Mouse (Mus musculus) spleen, adult 2 months (tissue): ENCODE data around the gene Dusp1. TPM values are rescaled to one million over a fixed set of nuclear protein-coding genes. Genes with fewer than 3 reads are reported as not detected.

Experiments
- DNase-seq, 2 experiments: peaks; one replicate each; pipeline versions ENCODE4 v3.0.0 to v3.0.0-alpha.2; 2012 to 2021; ENCODE audit warnings: low spot score in 2 of 2, low read depth in 1 of 2
- H3K27ac ChIP-seq: fragments of 200-500 bp; 2 replicates; pipeline ENCODE4 v1.5.1; 2012; ENCODE audit warnings: low read length, inconsistent platforms; ENCODE audit not compliant: insufficient read depth
- H3K27me3 ChIP-seq: fragments of 200-500 bp; 2 replicates; pipeline ENCODE4 v1.6.1; 2012; ENCODE audit warnings: mild to moderate bottlenecking, moderate library complexity, low read length, inconsistent platforms; ENCODE audit not compliant: control insufficient read depth, insufficient read depth
- H3K36me3 ChIP-seq: fragments of 200-500 bp; 2 replicates; pipeline ENCODE4 v1.6.1; 2012; ENCODE audit warnings: mild to moderate bottlenecking, low read length, inconsistent platforms; ENCODE audit not compliant: control insufficient read depth, insufficient read depth
- H3K4me1 ChIP-seq: fragments of 200-500 bp; 2 replicates; pipeline ENCODE4 v1.6.1; 2011; ENCODE audit warnings: inconsistent platforms; ENCODE audit not compliant: control insufficient read depth, insufficient read depth, insufficient read length
- H3K4me3 ChIP-seq: fragments of 200-500 bp; 2 replicates; pipeline ENCODE4 v1.5.1; 2011; ENCODE audit warnings: mild to moderate bottlenecking, inconsistent platforms; ENCODE audit not compliant: insufficient read depth, insufficient read length; ENCODE audit errors: extremely low read depth
- CTCF ChIP-seq: fragments of 200-500 bp; IDR thresholded peaks from 2 replicates; pipeline ENCODE4 v1.5.1; 2011; ENCODE audit warnings: mild to moderate bottlenecking, inconsistent platforms; ENCODE audit not compliant: insufficient read depth, insufficient read length, insufficient replicate concordance; ENCODE audit errors: extremely low read depth
- POLR2A ChIP-seq: fragments of 200-500 bp; IDR thresholded peaks from 2 replicates; pipeline ENCODE4 v1.6.1; 2011; ENCODE audit warnings: low read depth, low read length, inconsistent platforms
- WGBS: fragments of 180-500 bp; shearing (Covaris S2); methylation state at CpG from one replicate; pipeline ENCODE4 v1.1.7; 2018; 5-methylcytosine and 5-hydroxymethylcytosine counted together
- polyA plus RNA-seq: library from polyadenylated mRNA; depleted of rRNA; stranded (reverse); fragments of >200 nt; gene quantifications from 2 replicates; pipeline ENCODE4 v1.2.3, GENCODE M21; 2012

Gene Dusp1
- polyA plus RNA-seq, 1 experiment = 44.3 TPM

- H3K27me3 ChIP-seq = no peaks in the 10 kb centered on the region
Observed at GRCm38 (mm10) chr17:26468102-26468894, 93.6 kb downstream of the Dusp1 start.

GRCm38 (mm10) chr17:26467619-26468018 is 94.3 kb downstream of the Dusp1 start:
- no peak overlapping the region for H3K4me3 ChIP-seq
- H3K36me3 ChIP-seq = no peaks in the 10 kb centered on the region
- no peaks in the 10 kb centered on the region for H3K27me3 ChIP-seq
- TF ChIP-seq CTCF (no peak), POLR2A (no peak)
- DNase-seq = no peak
- no peak overlapping the region for H3K27ac ChIP-seq
- no peaks in the 10 kb centered on the region for H3K4me1 ChIP-seq
- WGBS = 85% methylated on average over 4 of the region's 4 CpGs

More at GRCm38 (mm10) chr17:26468102-26468894, 93.6 kb downstream of the Dusp1 start:
- no peak for TF ChIP-seq POLR2A
- no peak for TF ChIP-seq CTCF
- H3K4me3 ChIP-seq = no peak overlapping the region
- H3K4me1 ChIP-seq = no peaks in the 10 kb centered on the region
- DNase-seq = no peak
- no peak overlapping the region for H3K27ac ChIP-seq
- 88% methylated on average over 13 of the region's 13 CpGs for WGBS
- H3K36me3 ChIP-seq = no peaks in the 10 kb centered on the region

DNA sequence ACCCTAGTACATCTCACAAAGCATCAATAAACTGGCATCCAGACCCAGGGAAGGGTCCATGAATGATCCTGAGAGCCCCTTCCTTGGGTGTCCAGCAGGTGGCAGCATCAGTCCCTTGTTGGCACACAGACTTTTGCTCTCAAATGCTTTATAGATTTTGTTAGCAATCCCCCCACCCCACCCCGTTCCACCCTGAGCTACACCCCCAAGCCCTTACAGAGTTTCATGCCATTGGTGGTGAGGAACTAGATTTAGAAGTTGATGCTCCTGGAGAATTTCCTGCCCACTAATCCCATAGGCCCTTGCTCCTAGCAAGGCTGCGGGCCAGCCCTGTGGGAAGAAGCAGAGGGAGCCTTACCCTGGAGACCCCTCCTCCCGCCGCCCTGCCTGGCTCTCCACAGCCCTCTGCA is 95.2 kb downstream of the Dusp1 start:
- H3K27me3 ChIP-seq = no peaks in the 10 kb centered on the region
- 24% methylated on average over 4 of the region's 4 CpGs for WGBS
- no peaks in the 10 kb centered on the region for H3K4me1 ChIP-seq
- no peaks in the 10 kb centered on the region for H3K36me3 ChIP-seq
- H3K27ac ChIP-seq = no peak overlapping the region
- peak; percentile 90; the same call in 1 of the 2 replicates for TF ChIP-seq CTCF
- no peak for TF ChIP-seq POLR2A
- no peak overlapping the region for H3K4me3 ChIP-seq
- DNase-seq = peak; percentile 32 to 71

DNA sequence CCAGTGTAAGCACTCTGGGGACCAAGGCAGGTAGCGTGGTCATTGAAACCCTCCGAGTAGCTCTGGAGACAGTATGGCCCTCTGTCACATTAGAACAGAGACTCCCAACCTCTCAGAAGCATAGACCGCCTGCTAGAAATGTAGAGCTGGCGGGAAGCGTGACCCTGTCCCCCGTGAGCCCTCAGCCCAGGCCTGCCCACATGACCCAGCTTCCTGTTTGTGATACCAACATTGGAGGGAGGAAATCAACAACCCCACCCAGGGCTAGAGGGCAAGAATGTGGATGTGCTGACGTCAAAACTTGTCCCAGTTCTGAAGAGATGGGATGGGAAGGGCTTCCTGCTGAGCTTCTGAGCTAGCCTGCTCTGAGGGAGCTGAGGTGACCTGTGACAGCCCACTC is 97.0 kb downstream of the Dusp1 start:
- Histone ChIP-seq H3K27ac (peak overlapping the region; percentile 69), H3K36me3 (no peaks in the 10 kb centered on the region), H3K27me3 (no peaks in the 10 kb centered on the region), H3K4me3 (no peak overlapping the region), H3K4me1 (no peaks in the 10 kb centered on the region)
- no peak for DNase-seq
- WGBS = 56% methylated on average over 7 of the region's 7 CpGs
- TF ChIP-seq CTCF (no peak), POLR2A (no peak)

- no peak for TF ChIP-seq CTCF
- TF ChIP-seq POLR2A = no peak
- no peaks in the 10 kb centered on the region for H3K4me1 ChIP-seq
- H3K36me3 ChIP-seq = no peaks in the 10 kb centered on the region
- DNase-seq = no peak
- no peaks in the 10 kb centered on the region for H3K27me3 ChIP-seq
- H3K4me3 ChIP-seq = no peak overlapping the region
- peak overlapping the region; percentile 69 for H3K27ac ChIP-seq
- WGBS = 82% methylated on average over 9 of the region's 9 CpGs
Observed at GRCm38 (mm10) chr17:26464481-26464880, 97.4 kb downstream of the Dusp1 start.

DNA sequence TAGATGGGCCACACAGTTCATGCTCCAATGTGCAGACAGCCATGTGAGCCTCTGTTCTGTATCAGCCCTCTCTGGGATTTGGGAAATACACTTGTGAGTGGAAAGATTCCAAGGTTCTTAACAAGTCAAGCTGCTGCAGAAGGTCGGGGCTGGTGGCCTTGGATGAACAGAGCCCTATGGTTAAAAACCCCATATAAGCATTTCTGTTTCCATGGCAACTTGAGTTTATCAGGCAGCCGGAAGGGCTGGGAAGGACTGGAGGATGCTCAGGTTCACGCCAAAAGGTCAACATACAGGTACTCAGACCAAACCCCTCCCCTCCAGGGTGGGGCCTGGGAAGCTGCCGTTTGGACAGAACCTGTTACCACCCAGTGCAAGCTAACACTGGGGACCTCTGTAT is 97.9 kb downstream of the Dusp1 start:
- H3K4me3 ChIP-seq = no peak overlapping the region
- WGBS = 61% methylated on average over 4 of the region's 4 CpGs
- TF ChIP-seq CTCF (no peak), POLR2A (no peak)
- no peaks in the 10 kb centered on the region for H3K36me3 ChIP-seq
- peak overlapping the region; percentile 69 for H3K27ac ChIP-seq
- H3K4me1 ChIP-seq = no peaks in the 10 kb centered on the region
- H3K27me3 ChIP-seq = no peaks in the 10 kb centered on the region
- no peak for DNase-seq

DNA sequence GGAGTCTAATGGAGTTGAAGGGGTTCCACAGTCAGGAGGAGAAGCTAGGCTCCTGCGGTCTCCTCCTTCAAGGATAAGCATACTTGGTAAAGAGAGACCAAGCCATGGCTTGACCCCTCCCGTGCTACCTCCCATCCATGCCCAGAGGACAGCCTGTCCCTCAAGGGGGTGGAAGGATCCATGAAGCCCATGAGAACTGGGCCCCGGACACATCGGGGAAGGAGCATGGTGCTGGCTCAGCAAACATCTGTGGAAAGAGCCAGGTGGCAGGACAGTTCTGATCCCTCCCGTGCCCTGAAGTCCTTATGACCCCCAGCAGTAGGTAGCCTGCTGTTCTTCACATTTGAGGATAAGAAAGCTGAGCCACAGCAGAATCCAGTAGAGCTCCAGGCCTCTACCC is 98.5 kb downstream of the Dusp1 start:
- Histone ChIP-seq H3K4me1 (no peaks in the 10 kb centered on the region), H3K36me3 (no peaks in the 10 kb centered on the region), H3K27me3 (no peaks in the 10 kb centered on the region), H3K27ac (peak overlapping the region; percentile 55; the same call in 1 of the 2 replicates), H3K4me3 (no peak overlapping the region)
- WGBS = 85% methylated on average over 5 of the region's 5 CpGs
- no peak for DNase-seq
- no peak for TF ChIP-seq POLR2A
- no peak for TF ChIP-seq CTCF
